Mouse (Mus musculus) neural tube, embryonic 13.5 days (tissue): Measurements from ENCODE around the gene Tmem150a. TPM values are rescaled to one million over a fixed set of nuclear protein-coding genes. Genes with fewer than 3 reads are reported as not detected.

Experiments
- ATAC-seq: fragments of 200-750 bp; cut with Nextera tagmentation; 2 replicates; pipeline ENCODE4 v1.8.0; 2017; ENCODE audit warnings: low read depth, mild to moderate bottlenecking, moderate TSS enrichment, moderate library complexity
- H3K27ac ChIP-seq: fragments of 300-500 bp; sonication (generic); replicated peaks from 2 replicates; pipeline ENCODE4 v1.5.1; 2015; ENCODE audit warnings: moderate library complexity, mild to moderate bottlenecking, inconsistent platforms
- H3K27me3 ChIP-seq: fragments of 300-500 bp; sonication (generic); 2 replicates; pipeline ENCODE4 v1.6.1; 2015; ENCODE audit warnings: mild to moderate bottlenecking, inconsistent platforms
- H3K36me3 ChIP-seq: fragments of 300-500 bp; sonication (generic); 2 replicates; pipeline ENCODE4 v1.6.1; 2015; ENCODE audit warnings: mild to moderate bottlenecking, inconsistent platforms
- H3K4me1 ChIP-seq: fragments of 300-500 bp; sonication (generic); replicated peaks from 2 replicates; pipeline ENCODE4 v1.6.1; 2015; ENCODE audit warnings: inconsistent platforms
- H3K4me2 ChIP-seq: fragments of 300-500 bp; sonication (generic); 2 replicates; pipeline ENCODE4 v1.6.1; 2015; ENCODE audit warnings: inconsistent platforms, mild to moderate bottlenecking, moderate library complexity
- H3K4me3 ChIP-seq: fragments of 300-500 bp; sonication (generic); 2 replicates; pipeline ENCODE4 v1.5.1; 2015; ENCODE audit warnings: mild to moderate bottlenecking, inconsistent platforms
- H3K9ac ChIP-seq: fragments of 300-500 bp; sonication (generic); 2 replicates; pipeline ENCODE4 v1.6.1; 2015; ENCODE audit warnings: moderate library complexity, mild to moderate bottlenecking, inconsistent platforms
- H3K9me3 ChIP-seq: fragments of 300-500 bp; sonication (generic); 2 replicates; pipeline ENCODE4 v1.6.1; 2016; ENCODE audit warnings: inconsistent platforms
- WGBS: fragments of 180-500 bp; shearing (Covaris S2); methylation state at CpG from one replicate; pipeline ENCODE4 v1.1.7; 2015; 5-methylcytosine and 5-hydroxymethylcytosine counted together
- polyA plus RNA-seq: library from polyadenylated mRNA; unstranded; fragments of >200 nt; fragmentation: Nextera tagmentation; extraction: Ambion mirVana; gene quantifications from 2 replicates; pipeline ENCODE4 v1.2.1, GENCODE M21; 2015

Tmem150a gene
- polyA plus RNA-seq, 1 experiment from 2014 or later = 21.4 TPM

GRCm38 (mm10) chr6:72390795-72391521 lies 35.7 kb downstream of the Tmem150a start:
- H3K4me3 ChIP-seq = peak overlapping the region; percentile 35
- 21% methylated on average over 12 of the region's 12 CpGs for WGBS
- H3K36me3 ChIP-seq = no peaks in the 10 kb centered on the region
- ATAC-seq = no peak
- peaks cover 17% of the 10 kb centered on the region for H3K4me1 ChIP-seq
- H3K9ac ChIP-seq = peak overlapping the region; percentile 56; the same call in 1 of the 2 replicates
- peaks cover 27% of the 10 kb centered on the region for H3K27me3 ChIP-seq
- H3K4me2 ChIP-seq = peak overlapping the region; percentile 50
- H3K9me3 ChIP-seq = no peaks in the 10 kb centered on the region
- peak overlapping the region; percentile 74 for H3K27ac ChIP-seq

- H3K4me3 ChIP-seq = no peak overlapping the region
- WGBS = 92% methylated on average over 5 of the region's 5 CpGs
Measured at GRCm38 (mm10) chr6:72392341-72392740, 37.1 kb downstream of the Tmem150a start.

GRCm38 (mm10) chr6:72396837-72397251 lies 41.6 kb downstream of the Tmem150a start:
- Histone ChIP-seq H3K4me3 (no peak overlapping the region), H3K9me3 (no peaks in the 10 kb centered on the region), H3K27me3 (no peaks in the 10 kb centered on the region), H3K27ac (no peak overlapping the region), H3K4me2 (no peak overlapping the region), H3K36me3 (no peaks in the 10 kb centered on the region), H3K9ac (no peak overlapping the region), H3K4me1 (no peaks in the 10 kb centered on the region)
- WGBS = 85% methylated on average over 10 of the region's 10 CpGs
- ATAC-seq = no peak

More at GRCm38 (mm10) chr6:72392341-72392740, 37.1 kb downstream of the Tmem150a start:
- H3K4me2 ChIP-seq = no peak overlapping the region
- no peaks in the 10 kb centered on the region for H3K9me3 ChIP-seq
- peaks cover 17% of the 10 kb centered on the region for H3K4me1 ChIP-seq
- no peaks in the 10 kb centered on the region for H3K36me3 ChIP-seq
- peaks cover 27% of the 10 kb centered on the region for H3K27me3 ChIP-seq
- no peak overlapping the region for H3K9ac ChIP-seq
- no peak for ATAC-seq
- H3K27ac ChIP-seq = no peak overlapping the region

GRCm38 (mm10) chr6:72399967-72400366 lies 44.7 kb downstream of the Tmem150a start:
- WGBS = 69% methylated on average over 2 of the region's 2 CpGs
- H3K27me3 ChIP-seq = no peaks in the 10 kb centered on the region
- no peak overlapping the region for H3K27ac ChIP-seq
- no peak overlapping the region for H3K9ac ChIP-seq
- no peak overlapping the region for H3K4me3 ChIP-seq
- H3K36me3 ChIP-seq = no peaks in the 10 kb centered on the region
- H3K4me2 ChIP-seq = no peak overlapping the region
- no peak for ATAC-seq
- H3K4me1 ChIP-seq = no peaks in the 10 kb centered on the region
- H3K9me3 ChIP-seq = no peaks in the 10 kb centered on the region

- H3K4me1 ChIP-seq = no peaks in the 10 kb centered on the region
- H3K4me3 ChIP-seq = no peak overlapping the region
- H3K9ac ChIP-seq = no peak overlapping the region
- no peaks in the 10 kb centered on the region for H3K9me3 ChIP-seq
- H3K27ac ChIP-seq = no peak overlapping the region
- 17% methylated on average over 7 of the region's 7 CpGs for WGBS
- no peak overlapping the region for H3K4me2 ChIP-seq
- H3K36me3 ChIP-seq = no peaks in the 10 kb centered on the region
- no peak for ATAC-seq
- no peaks in the 10 kb centered on the region for H3K27me3 ChIP-seq
Measured at GRCm38 (mm10) chr6:72401875-72402274, 46.6 kb downstream of the Tmem150a start.

- 86% methylated on average over 7 of the region's 7 CpGs for WGBS
- H3K36me3 ChIP-seq = no peaks in the 10 kb centered on the region
- H3K9me3 ChIP-seq = no peaks in the 10 kb centered on the region
- no peak overlapping the region for H3K27ac ChIP-seq
- H3K27me3 ChIP-seq = no peaks in the 10 kb centered on the region
- no peak overlapping the region for H3K9ac ChIP-seq
- no peaks in the 10 kb centered on the region for H3K4me1 ChIP-seq
- no peak for ATAC-seq
- H3K4me3 ChIP-seq = no peak overlapping the region
- no peak overlapping the region for H3K4me2 ChIP-seq
Measured at GRCm38 (mm10) chr6:72405356-72405755, 50.1 kb downstream of the Tmem150a start.

GRCm38 (mm10) chr6:72407119-72407518 lies 51.9 kb downstream of the Tmem150a start:
- Histone ChIP-seq H3K9ac (no peak overlapping the region), H3K27ac (no peak overlapping the region), H3K4me2 (no peak overlapping the region), H3K4me1 (no peaks in the 10 kb centered on the region), H3K9me3 (no peaks in the 10 kb centered on the region), H3K4me3 (no peak overlapping the region), H3K27me3 (no peaks in the 10 kb centered on the region), H3K36me3 (no peaks in the 10 kb centered on the region)
- 1% methylated on average over 5 of the region's 5 CpGs for WGBS
- ATAC-seq = peak; percentile 37

Other genes starting within 250 kb of the Tmem150a start
- 3.9 and 4.7 TPM in 2 replicates for gene Atoh8, start 119.9 kb upstream of the Tmem150a start, polyA plus RNA-seq
- 0.22 and 0.76 TPM in 2 replicates for gene Sftpb, start 50.8 kb upstream of the Tmem150a start, polyA plus RNA-seq
- gene Usp39, start 10.3 kb upstream of the Tmem150a start, polyA plus RNA-seq = 46.6 and 47.2 TPM in 2 replicates
- 16.7 and 19.3 TPM in 2 replicates for gene 0610030E20Rik, start 8.1 kb upstream of the Tmem150a start, polyA plus RNA-seq
- gene Rnf181, start 11.5 kb downstream of the Tmem150a start, polyA plus RNA-seq = 140 and 148 TPM in 2 replicates
- gene Vamp5, start 25.0 kb downstream of the Tmem150a start, polyA plus RNA-seq = 19.8 and 24.1 TPM in 2 replicates
- gene Vamp8, start 35.3 kb downstream of the Tmem150a start, polyA plus RNA-seq = 28.9 and 29.7 TPM in 2 replicates
- gene Ggcx, start 58.9 kb downstream of the Tmem150a start, polyA plus RNA-seq = 21.5 and 22.1 TPM in 2 replicates
- gene Mat2a, start 84.1 kb downstream of the Tmem150a start, polyA plus RNA-seq = 352 and 360 TPM in 2 replicates
- gene Sh2d6, start 166.3 kb downstream of the Tmem150a start, polyA plus RNA-seq = 0.36 and 0.55 TPM in 2 replicates
- 11.9 and 12.9 TPM in 2 replicates for gene Capg, start 188.9 kb downstream of the Tmem150a start, polyA plus RNA-seq
- gene Elmod3, start 243.0 kb downstream of the Tmem150a start, polyA plus RNA-seq = 17.5 and 18.9 TPM in 2 replicates
- 5.3 and 5.4 TPM in 2 replicates for gene Retsat, start 243.0 kb downstream of the Tmem150a start, polyA plus RNA-seq